Mouse (Mus musculus) Muller cell, postnatal 12 days (primary cell): ENCODE data around the gene Tmem198.

Experiments used
- DNase-seq: peaks from one replicate; pipeline ENCODE4 v3.0.0-alpha.2; 2015; ENCODE audit errors: inconsistent ontology term

Gene Tmem198

GRCm38 (mm10) chr1:75487405-75488161 lies 8.3 kb downstream of the Tmem198 start:
- DNase-seq, result peak; percentile 93

GRCm38 (mm10) chr1:75490785-75491551 lies 11.6 kb downstream of the Tmem198 start:
- no peak for DNase-seq

GRCm38 (mm10) chr1:75492579-75493170 lies 13.3 kb downstream of the Tmem198 start:
- no peak for DNase-seq

- peak; percentile 43 for DNase-seq
These were observed 15.7 kb downstream of the Tmem198 start for GRCm38 (mm10) chr1:75494878-75495548.

GRCm38 (mm10) chr1:75498897-75499296 lies 19.6 kb downstream of the Tmem198 start:
- no peak for DNase-seq

- DNase-seq, result no peak
These were observed 20.1 kb downstream of the Tmem198 start for GRCm38 (mm10) chr1:75499441-75499840.

- DNase-seq, result no peak
These were observed 22.6 kb downstream of the Tmem198 start for GRCm38 (mm10) chr1:75501905-75502304.

GRCm38 (mm10) chr1:75502945-75503650 lies 23.8 kb downstream of the Tmem198 start:
- no peak for DNase-seq

- no peak for DNase-seq
These were observed 24.3 kb downstream of the Tmem198 start for GRCm38 (mm10) chr1:75503651-75503980.

- no peak for DNase-seq
These were observed 25.1 kb downstream of the Tmem198 start for GRCm38 (mm10) chr1:75504256-75505045.

- DNase-seq, result peak; percentile 68
These were observed 26.0 kb downstream of the Tmem198 start for GRCm38 (mm10) chr1:75505159-75505955.

GRCm38 (mm10) chr1:75505956-75506831 lies 26.9 kb downstream of the Tmem198 start, which contains the start of gene Obsl1:
Gene Obsl1, minus strand, starts transcription at chr1:75506452.
- DNase-seq, result peak; percentile 79

GRCm38 (mm10) chr1:75507006-75507405 lies 27.7 kb downstream of the Tmem198 start, which contains the start of gene Inha:
Gene Inha, plus strand, starts transcription at chr1:75507077.
- DNase-seq, result no peak

GRCm38 (mm10) chr1:75509586-75509985 lies 30.3 kb downstream of the Tmem198 start:
- no peak for DNase-seq

- no peak for DNase-seq
These were observed 30.8 kb downstream of the Tmem198 start for GRCm38 (mm10) chr1:75510154-75510553.

- no peak for DNase-seq
These were observed 32.3 kb downstream of the Tmem198 start for GRCm38 (mm10) chr1:75511437-75512210.

GRCm38 (mm10) chr1:75512550-75512949 lies 33.2 kb downstream of the Tmem198 start:
- no peak for DNase-seq
